Mouse (Mus musculus) G1E (cell line): ENCODE results near the gene Maml2.

Experiments
- CTCF ChIP-seq: IDR thresholded peaks from 2 replicates; pipeline ENCODE4 v1.5.1; 2012; ENCODE audit warnings: low read depth, low read length, inconsistent platforms, mixed read lengths
- GATA1 ChIP-seq: IDR thresholded peaks from 2 replicates; pipeline ENCODE4 v1.6.1; 2012; ENCODE audit warnings: borderline replicate concordance, low read length, inconsistent platforms, mixed read lengths
- GATA2 ChIP-seq: IDR thresholded peaks from 2 replicates; pipeline ENCODE4 v1.6.1; 2012; ENCODE audit warnings: low read depth, low read length, inconsistent platforms, borderline replicate concordance
- POLR2AphosphoS5 ChIP-seq: IDR thresholded peaks from 2 replicates; pipeline ENCODE4 v1.6.1; 2012; ENCODE audit warnings: low read depth, low read length, inconsistent platforms; ENCODE audit not compliant: insufficient replicate concordance
- TAL1 ChIP-seq: conservative IDR thresholded peaks from 2 replicates; pipeline ENCODE4 v1.6.1; 2012; ENCODE audit warnings: low read depth, low read length, inconsistent platforms, mixed read lengths

DNA sequence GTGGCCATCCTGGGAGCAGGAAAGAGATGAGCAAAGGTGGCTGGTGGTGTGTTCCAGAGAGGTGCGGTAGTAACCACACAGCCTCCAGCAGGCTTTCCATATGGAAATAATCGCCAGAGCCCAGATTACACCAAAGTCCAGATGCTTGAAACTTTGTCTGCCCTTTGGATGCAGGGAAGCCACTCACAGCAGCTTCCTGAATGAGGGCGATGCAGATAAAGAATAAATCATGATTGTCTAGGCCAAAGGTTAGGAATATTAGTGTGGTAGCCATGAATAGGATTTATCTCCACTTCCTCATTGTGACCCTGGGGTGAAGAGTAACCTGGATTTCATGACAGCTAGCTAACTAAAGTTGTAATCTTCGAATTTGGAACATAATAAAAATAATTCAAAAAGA, 407.2 kb downstream of the Maml2 start:
- TF ChIP-seq GATA1 (no peak), CTCF (no peak), TAL1 (no peak), GATA2 (no peak), POLR2AphosphoS5 (no peak)
